Mouse (Mus musculus) brown adipose tissue, adult 24 weeks (tissue): ENCODE data around the gene Atp6v0c. TPM values are rescaled to one million over a fixed set of nuclear protein-coding genes. Genes with fewer than 3 reads are reported as not detected.

Source experiments
- H3K27ac ChIP-seq: fragments of 200-500 bp; replicated peaks from 2 replicates; pipeline ENCODE4 v1.5.1; 2012; ENCODE audit warnings: low read depth, mild to moderate bottlenecking, low read length
- H3K4me1 ChIP-seq: fragments of 200-500 bp; 2 replicates; pipeline ENCODE4 v1.6.1; 2012; ENCODE audit warnings: low read length, mixed read lengths; ENCODE audit not compliant: control insufficient read depth, insufficient read depth, insufficient read length
- H3K4me3 ChIP-seq: fragments of 200-500 bp; 2 replicates; pipeline ENCODE4 v1.5.1; 2012; ENCODE audit warnings: low read depth, mild to moderate bottlenecking, low read length, moderate library complexity; ENCODE audit not compliant: insufficient read depth
- polyA plus RNA-seq: library from polyadenylated mRNA; stranded (reverse); fragments of >200 nt; gene quantifications from 2 replicates; pipeline ENCODE4 v1.2.4, GENCODE M21; 2012; ENCODE audit not compliant: missing spikeins, insufficient read depth, insufficient read length

The Atp6v0c gene
- polyA plus RNA-seq, 1 experiment, result 250 TPM

- Histone ChIP-seq H3K27ac (no peak within 1 kb of the TSS), H3K4me1 (peaks cover 12% of the 10 kb centered on the region), H3K4me3 (peak within 1 kb of the TSS; percentile 58)
Measured at GRCm38 (mm10) chr17:24205284-24205888, 35.9 kb upstream of the Atp6v0c start, which contains the start of gene Tbc1d24. Gene Tbc1d24, minus strand, starts transcription at chr17:24205562.

GRCm38 (mm10) chr17:24204846-24205245, 35.3 kb upstream of the Atp6v0c start:
- Histone ChIP-seq H3K27ac (no peak overlapping the region), H3K4me1 (peaks cover 12% of the 10 kb centered on the region), H3K4me3 (peak overlapping the region; percentile 58)

GRCm38 (mm10) chr17:24203611-24204534, 34.4 kb upstream of the Atp6v0c start:
- Histone ChIP-seq H3K4me1 (peaks cover 12% of the 10 kb centered on the region), H3K27ac (no peak overlapping the region), H3K4me3 (0 out of 2 replicates have a peak overlapping the region, but pooled peaks have one; percentile 58)

GRCm38 (mm10) chr17:24203068-24203467, 33.6 kb upstream of the Atp6v0c start:
- no peak overlapping the region for H3K4me3 ChIP-seq
- H3K4me1 ChIP-seq, result peaks cover 7% of the 10 kb centered on the region
- no peak overlapping the region for H3K27ac ChIP-seq

GRCm38 (mm10) chr17:24201092-24201491, 31.6 kb upstream of the Atp6v0c start:
- Histone ChIP-seq H3K4me3 (no peak overlapping the region), H3K4me1 (peaks cover 7% of the 10 kb centered on the region), H3K27ac (no peak overlapping the region)

GRCm38 (mm10) chr17:24199741-24200140, 30.2 kb upstream of the Atp6v0c start:
- Histone ChIP-seq H3K4me1 (peaks cover 11% of the 10 kb centered on the region), H3K4me3 (no peak overlapping the region), H3K27ac (no peak overlapping the region)

GRCm38 (mm10) chr17:24199252-24199651, 29.8 kb upstream of the Atp6v0c start:
- 0 out of 2 replicates have a peak, but pooled peaks cover 8% of the 10 kb centered on the region for H3K4me1 ChIP-seq
- no peak overlapping the region for H3K27ac ChIP-seq
- H3K4me3 ChIP-seq, result no peak overlapping the region

GRCm38 (mm10) chr17:24197032-24197824, 27.7 kb upstream of the Atp6v0c start:
- Histone ChIP-seq H3K4me1 (0 out of 2 replicates have a peak, but pooled peaks cover 8% of the 10 kb centered on the region), H3K27ac (no peak overlapping the region), H3K4me3 (no peak overlapping the region)

- Histone ChIP-seq H3K4me3 (no peak overlapping the region), H3K4me1 (0 out of 2 replicates have a peak, but pooled peaks cover 8% of the 10 kb centered on the region), H3K27ac (no peak overlapping the region)
Measured at GRCm38 (mm10) chr17:24195349-24195748, 25.8 kb upstream of the Atp6v0c start.

- Histone ChIP-seq H3K27ac (no peak overlapping the region), H3K4me3 (no peak overlapping the region), H3K4me1 (0 out of 2 replicates have a peak, but pooled peaks cover 8% of the 10 kb centered on the region)
Measured at GRCm38 (mm10) chr17:24193769-24194168, 24.3 kb upstream of the Atp6v0c start.

GRCm38 (mm10) chr17:24193268-24193667, 23.8 kb upstream of the Atp6v0c start:
- Histone ChIP-seq H3K4me3 (no peak overlapping the region), H3K4me1 (0 out of 2 replicates have a peak, but pooled peaks cover 8% of the 10 kb centered on the region), H3K27ac (no peak overlapping the region)

- H3K4me3 ChIP-seq, result no peak overlapping the region
- 0 out of 2 replicates have a peak, but pooled peaks cover 8% of the 10 kb centered on the region for H3K4me1 ChIP-seq
- H3K27ac ChIP-seq, result no peak overlapping the region
Measured at GRCm38 (mm10) chr17:24192848-24193247, 23.3 kb upstream of the Atp6v0c start.

- no peak overlapping the region for H3K27ac ChIP-seq
- no peak overlapping the region for H3K4me3 ChIP-seq
- 0 out of 2 replicates have a peak, but pooled peaks cover 8% of the 10 kb centered on the region for H3K4me1 ChIP-seq
Measured at GRCm38 (mm10) chr17:24191481-24191880, 22.0 kb upstream of the Atp6v0c start.

- H3K27ac ChIP-seq, result no peak overlapping the region
- H3K4me1 ChIP-seq, result 0 out of 2 replicates have a peak, but pooled peaks cover 8% of the 10 kb centered on the region
- H3K4me3 ChIP-seq, result no peak overlapping the region
Measured at GRCm38 (mm10) chr17:24190934-24191333, 21.4 kb upstream of the Atp6v0c start.

GRCm38 (mm10) chr17:24174259-24174658, 4.8 kb upstream of the Atp6v0c start:
- no peak overlapping the region for H3K4me3 ChIP-seq
- no peak overlapping the region for H3K27ac ChIP-seq
- H3K4me1 ChIP-seq, result no peaks in the 10 kb centered on the region
